Mouse (Mus musculus) lung, postnatal 0 days (tissue): ENCODE measurements around the gene Eng.

Experiments
- CTCF ChIP-seq: IDR thresholded peaks from 2 replicates; pipeline ENCODE4 v1.5.1; 2016; ENCODE audit warnings: antibody characterized with exemption, mild to moderate bottlenecking
- EP300 ChIP-seq: IDR thresholded peaks from 2 replicates; pipeline ENCODE4 v1.6.1; 2016; ENCODE audit warnings: antibody characterized with exemption, mild to moderate bottlenecking, control low read depth

- TF ChIP-seq CTCF: no peak
- no peak for TF ChIP-seq EP300
Observed at GRCm38 (mm10) chr2:32658873-32659272, 12.5 kb downstream of the Eng start.
